Mouse (Mus musculus): ENCODE data around the gene Mmp19.

DNA sequence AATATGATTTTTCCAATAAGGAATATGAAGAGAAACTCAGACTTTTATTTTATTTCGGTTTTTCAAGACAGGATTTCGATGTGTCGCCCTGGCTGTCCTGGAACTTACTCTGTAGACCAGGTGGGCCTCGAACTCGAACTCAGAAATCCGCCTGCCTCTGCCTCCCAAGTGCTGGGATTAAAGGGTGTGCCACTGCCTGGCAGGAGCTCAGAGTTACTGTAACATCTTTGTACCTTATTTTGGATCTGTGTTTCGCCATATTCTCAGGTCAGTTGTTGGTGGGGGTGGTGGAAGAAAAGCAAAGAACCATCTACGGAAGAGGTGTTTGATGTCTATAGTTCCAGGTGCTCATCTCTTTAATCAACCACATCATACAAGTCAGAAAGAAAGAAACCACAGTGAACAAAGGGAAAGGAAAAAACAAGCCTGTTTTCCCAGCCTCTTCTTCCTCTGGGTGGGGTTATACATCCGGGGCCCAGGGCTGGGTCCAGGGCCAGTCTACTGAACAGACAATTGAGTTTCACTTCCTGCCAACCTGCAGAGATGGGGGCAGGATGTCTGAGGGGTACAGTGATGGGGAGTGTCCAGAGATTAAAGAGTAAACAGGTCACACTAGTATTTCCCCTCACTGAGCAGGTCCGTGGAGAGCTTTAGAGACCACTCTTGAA lies 44.6 kb upstream of the Mmp19 start:
- TF ChIP-seq EP300 (IDR thresholded peaks at IDR 0.05; ENCODE audit: low read depth) (no peak), CTCF (IDR thresholded peaks at IDR 0.05; ENCODE audit: low read depth) (no peak)
